Comparison of ENCODE assay signal across 24 mouse cellular contexts in the genomic region with DNA sequence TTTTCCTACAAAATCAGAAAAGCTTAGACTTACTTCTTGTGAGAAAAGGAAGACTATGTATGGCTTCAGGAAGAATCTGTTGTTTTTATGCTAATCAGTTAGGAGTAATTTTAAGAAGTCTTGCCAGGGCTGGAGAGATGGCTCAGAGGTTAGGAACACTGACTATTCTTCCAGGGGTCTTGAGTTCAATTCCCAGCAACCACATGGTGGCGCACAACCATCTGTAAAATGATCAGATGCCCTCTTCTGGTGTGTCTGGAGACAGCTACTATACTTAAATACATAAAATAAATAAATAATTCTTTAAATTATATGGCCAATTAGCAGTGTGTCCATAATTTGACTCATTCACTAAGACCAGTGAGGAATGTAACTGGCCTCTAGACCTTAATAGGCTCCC. TPM values are rescaled to one million over a fixed set of nuclear protein-coding genes. Genes with fewer than 3 reads are reported as not detected.
DNase-seq lines count a peak whose midpoint lies in the region; ATAC-seq and TF ChIP-seq lines count a peak whose summit lies in the region.
"Had no signal": no experiment of that assay in that cellular context is flagged by ENCODE, and none has a peak within 500 bp of the region (broad histone marks: within the 10 kb centered on the region; RNA-seq: fewer than 3 reads in every experiment).

No protein-coding gene starts in this region.

- no peaks in the 10 kb centered on the region for H3K9me3 ChIP-seq in liver, postnatal 0 days (ENCODE audit: low read length)
- H3K9me3 ChIP-seq: embryonic facial prominence, embryonic 12.5 days; forebrain, embryonic 15.5 days; hindbrain, embryonic 12.5 days had no signal

- no peak for DNase-seq in heart, adult 2 months
- no peak for DNase-seq in heart, adult 18-20 months
- no peak for DNase-seq in liver, postnatal 0 days
- DNase-seq in liver (no peak), A20 (ENCODE audit: low read depth, low spot score) (peak; percentile 20), ZHBTc4 (ENCODE audit: low read depth, low spot score) (peak; percentile 9)
- DNase-seq in frontal cortex, postnatal 10 days (ENCODE audit: low spot score in 2 of 2), result no peak
- DNase-seq: adrenal gland, postnatal 10 days; cerebellum, adult 11 months; cerebellum, adult 9-10 months; cerebellum, postnatal 25 days; gastrocnemius, postnatal 10 days; heart, postnatal 10 days; heart, postnatal 4 days had no signal

- H3K27ac ChIP-seq in heart, adult 2 months, result no peak overlapping the region
- no peak overlapping the region for H3K27ac ChIP-seq in liver, postnatal 0 days (ENCODE audit: low read depth)
- H3K27ac ChIP-seq: embryonic facial prominence, embryonic 12.5 days; forebrain, embryonic 15.5 days; hindbrain, embryonic 12.5 days had no signal

- intact Hi-C loops in heart, adult 2 months (cut with DNase I), result no loop called here

- no peaks in the 10 kb centered on the region for H3K27me3 ChIP-seq in heart, adult 2 months (ENCODE audit: control insufficient read depth, insufficient read depth, low read length)
- H3K27me3 ChIP-seq in liver, postnatal 0 days (ENCODE audit: insufficient read depth, low read length), result no peaks in the 10 kb centered on the region
- H3K27me3 ChIP-seq: embryonic facial prominence, embryonic 12.5 days; forebrain, embryonic 15.5 days; hindbrain, embryonic 12.5 days had no signal

- no peak for TF ChIP-seq POLR2A in heart, adult 2 months (IDR thresholded peaks at IDR 0.05; ENCODE audit: insufficient read depth, low read depth, low read length)

- peak; percentile 30; the same call in 1 of the 2 replicates for TF ChIP-seq CTCF in heart, adult 2 months (IDR thresholded peaks at IDR 0.05)
- TF ChIP-seq CTCF in liver, postnatal 0 days (IDR thresholded peaks at IDR 0.05; ENCODE audit: low read depth), result 0 out of 2 replicates have a peak, but pooled peaks have one; percentile 2

- no peaks in the 10 kb centered on the region for H3K36me3 ChIP-seq in heart, adult 2 months (ENCODE audit: control insufficient read depth, insufficient read depth, low read length)
- H3K36me3 ChIP-seq in liver, postnatal 0 days (replicated peaks; ENCODE audit: insufficient read depth, low read length), result no peaks in the 10 kb centered on the region
- H3K36me3 ChIP-seq: embryonic facial prominence, embryonic 12.5 days; forebrain, embryonic 15.5 days; hindbrain, embryonic 12.5 days had no signal

- no peak for ATAC-seq in liver, postnatal 0 days
- ATAC-seq: forebrain, embryonic 15.5 days; hindbrain, embryonic 16.5 days had no signal

- no peaks in the 10 kb centered on the region for H3K79me2 ChIP-seq in heart, adult 2 months (replicated peaks; ENCODE audit: control insufficient read depth, insufficient read depth, low read length)

- no peak for TF ChIP-seq EP300 in heart, adult 2 months (IDR thresholded peaks at IDR 0.05; ENCODE audit: insufficient read depth, low read depth, low read length)
- no peak for TF ChIP-seq EP300 in liver, postnatal 0 days (IDR thresholded peaks at IDR 0.05; ENCODE audit: low read depth)

- no peaks in the 10 kb centered on the region for H3K4me1 ChIP-seq in heart, adult 2 months (ENCODE audit: control insufficient read depth, insufficient read depth, low read length)
- no peaks in the 10 kb centered on the region for H3K4me1 ChIP-seq in liver, postnatal 0 days (ENCODE audit: insufficient read depth)
- H3K4me1 ChIP-seq: embryonic facial prominence, embryonic 12.5 days; forebrain, embryonic 15.5 days; hindbrain, embryonic 12.5 days had no signal

- H3K4me2 ChIP-seq in liver, postnatal 0 days (ENCODE audit: low read depth, low read length), result no peak overlapping the region
- H3K4me2 ChIP-seq: embryonic facial prominence, embryonic 12.5 days; forebrain, embryonic 15.5 days; hindbrain, embryonic 12.5 days had no signal

- H3K9ac ChIP-seq in heart, adult 2 months (ENCODE audit: low read depth, low read length), result no peak overlapping the region
- no peak overlapping the region for H3K9ac ChIP-seq in liver, postnatal 0 days (replicated peaks)
- H3K9ac ChIP-seq: embryonic facial prominence, embryonic 12.5 days; forebrain, embryonic 15.5 days; hindbrain, embryonic 12.5 days had no signal

- H3K4me3 ChIP-seq in heart, adult 2 months, result no peak overlapping the region
- H3K4me3 ChIP-seq in liver, postnatal 0 days (ENCODE audit: low read depth, low read length), result no peak overlapping the region
- H3K4me3 ChIP-seq: embryonic facial prominence, embryonic 12.5 days; forebrain, embryonic 15.5 days; hindbrain, embryonic 12.5 days had no signal

- 55% methylated on average over 1 of the region's 1 CpGs for WGBS in heart, adult 2 months
- 55% methylated on average over 1 of the region's 1 CpGs for WGBS in liver, postnatal 0 days (ENCODE audit: insufficient replicate concordance)

RNA-seq across cellular contexts. Expression of a gene that starts 14.9 kb away (rescaled TPM):
- total RNA-seq in heart, adult 2 months (2021), result under 1 TPM in 1 of 2 experiments, not detected in 1; 0.14 TPM
- 0.14 TPM in 1 of 2 replicates, not detected in the other for polyA plus RNA-seq in heart, adult 2 months (2012; rRNA removed)
- under 1 TPM in 1 of 2 experiments, not detected in 1; 0.36 TPM for total RNA-seq in heart, adult 18-20 months (2021)
- polyA plus RNA-seq in liver, postnatal 0 days (2015; fragmentation: Nextera tagmentation; extraction: Ambion mirVana), result not detected in 2 replicates
- total RNA-seq: adrenal gland, postnatal 10 days; adrenal gland, postnatal 4 days; gastrocnemius, postnatal 10 days; gastrocnemius, postnatal 4 days; heart, postnatal 10 days; heart, postnatal 4 days had no signal
- polyA plus RNA-seq: brain, embryonic 14.5 days; cortical plate, adult 2 months; embryonic facial prominence, embryonic 12.5 days; forebrain, embryonic 11.5 days; forebrain, embryonic 15.5 days; heart, embryonic 14.5 days; hindbrain, embryonic 12.5 days; hindbrain, embryonic 16.5 days had no signal

RNA-seq across cellular contexts. Expression of a gene that starts 44.5 kb away (rescaled TPM):
- under 1 TPM in 1 of 2 experiments, not detected in 1; 0.45 TPM for total RNA-seq in heart, adult 2 months (2021)
- polyA plus RNA-seq in heart, adult 2 months (2012; rRNA removed), result 0.41 and 0.78 TPM in 2 replicates
- total RNA-seq in heart, adult 18-20 months (2021), result 1 to 10 TPM in 1 of 2 experiments, under 1 TPM in 1; 0.25 to 2.2 TPM
- 0.95 and 1.7 TPM in 2 replicates for polyA plus RNA-seq in liver, postnatal 0 days (2015; fragmentation: Nextera tagmentation; extraction: Ambion mirVana)
- total RNA-seq: gastrocnemius, postnatal 10 days; heart, postnatal 4 days had no signal
- polyA plus RNA-seq: forebrain, embryonic 11.5 days; forebrain, embryonic 15.5 days had no signal

Comparison
In these comparisons a context has a peak if more than half of its experiments do, and no peak if none do; other contexts are left out.
1. DNase-seq: peak in A20 (single experiment) and ZHBTc4 (single experiment); none in heart, adult 2 months (0 of 2), heart, adult 18-20 months (0 of 2), liver, postnatal 0 days (single experiment), liver (single experiment) and frontal cortex, postnatal 10 days (0 of 2).